Mouse (Mus musculus): ENCODE data around the gene Prkg1. TPM values are rescaled to one million over a fixed set of nuclear protein-coding genes. Genes with fewer than 3 reads are reported as not detected.
A peak's percentile ranks its signal among the peaks of the same experiment; 100 is the strongest.

Gene Prkg1
- polyA plus RNA-seq, 1 experiment from 2014 or later = 8.1 TPM

DNA sequence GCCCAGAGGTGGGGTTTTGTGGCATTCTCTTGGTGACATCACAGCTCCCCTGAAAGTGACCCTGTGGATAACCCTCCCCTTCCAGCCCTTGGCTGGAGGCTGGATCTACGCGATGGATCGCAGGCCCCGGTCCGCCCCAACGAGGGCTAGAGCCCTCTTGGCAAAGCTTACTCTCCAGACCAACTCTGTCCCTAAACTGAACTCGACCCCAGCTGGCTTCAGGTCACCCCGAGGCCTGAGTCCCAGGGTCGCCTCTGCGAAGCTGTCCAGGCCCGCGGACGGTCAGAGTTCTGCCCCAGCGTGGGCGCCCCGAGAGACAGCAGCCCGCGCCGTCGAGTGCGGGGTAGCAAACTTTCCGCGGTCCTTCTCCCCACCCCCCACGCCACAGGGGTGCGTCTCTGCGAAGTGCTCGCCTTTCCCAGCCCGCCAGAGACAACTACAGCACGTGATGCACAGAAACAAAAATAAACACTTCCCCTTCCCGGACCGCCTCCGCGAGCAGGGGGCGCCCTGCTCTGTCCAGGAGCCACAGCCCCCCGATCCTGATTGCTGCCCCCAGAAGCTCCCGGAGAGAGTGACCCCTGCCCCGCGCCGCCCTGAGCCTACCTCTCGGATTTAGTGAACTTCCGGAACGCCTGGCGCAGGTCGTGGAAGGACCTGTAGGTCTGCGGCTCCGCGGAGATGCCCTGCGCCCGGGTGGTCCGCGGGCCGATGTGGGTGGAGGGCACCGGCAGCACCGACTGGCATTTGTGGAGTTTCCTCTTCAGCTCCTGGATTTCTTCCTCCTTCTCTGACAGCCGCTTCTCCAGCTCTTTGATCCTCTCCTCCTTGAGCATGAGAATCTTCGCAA is 657 bp downstream of the Prkg1 start:
- Histone ChIP-seq H3K4me3 (replicated peaks) (peak overlapping the region; percentile 53), H3K4me1 (peaks cover 30% of the 10 kb centered on the region), H3K27ac (replicated peaks) (peak overlapping the region; percentile 60), H3K27me3 (replicated peaks) (peaks cover 18% of the 10 kb centered on the region), H3K9ac (replicated peaks) (peak overlapping the region; percentile 53), H3K36me3 (no peaks in the 10 kb centered on the region), H3K9me3 (replicated peaks) (no peaks in the 10 kb centered on the region), H3K4me2 (peak overlapping the region; percentile 97)
- ATAC-seq (ENCODE audit: low FRiP score) = peak; percentile 54
- WGBS = under 1% methylated on average over 56 of the region's 56 CpGs

DNA sequence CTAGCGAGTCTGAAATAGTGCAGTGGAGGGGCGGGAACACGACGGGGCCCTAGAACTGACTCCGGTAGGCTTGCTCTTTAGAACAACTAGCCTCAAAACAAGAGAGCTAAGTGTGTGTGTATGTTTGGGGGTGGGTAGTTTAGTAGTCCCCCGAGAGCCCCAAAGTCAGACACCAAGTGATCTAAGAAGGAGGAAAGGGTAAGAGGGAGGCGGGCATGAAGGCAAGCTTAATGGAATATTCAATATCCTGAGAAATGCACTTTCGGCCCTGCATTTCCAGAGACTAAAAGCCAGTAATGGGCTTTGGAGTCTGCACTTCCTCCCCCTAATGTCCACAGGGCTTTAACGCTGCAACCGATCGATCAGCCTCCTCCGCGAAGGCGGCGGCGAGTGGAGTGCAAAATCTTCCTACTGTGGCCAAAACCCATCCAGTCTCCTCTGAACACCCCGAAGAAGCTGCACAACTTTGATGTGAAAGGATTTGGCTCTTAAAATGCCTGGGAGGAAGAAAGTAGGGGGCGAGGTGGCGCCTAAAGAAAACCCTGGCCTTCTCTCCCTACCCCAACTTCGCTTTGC is 1.5 kb downstream of the Prkg1 start:
- Histone ChIP-seq H3K9ac (replicated peaks) (no peak overlapping the region; the same call in 1 of the 2 replicates), H3K4me2 (peak overlapping the region; percentile 97), H3K27ac (replicated peaks) (no peak overlapping the region), H3K4me1 (peaks cover 30% of the 10 kb centered on the region), H3K9me3 (replicated peaks) (no peaks in the 10 kb centered on the region), H3K27me3 (replicated peaks) (peaks cover 18% of the 10 kb centered on the region), H3K4me3 (replicated peaks) (peak overlapping the region; percentile 53), H3K36me3 (no peaks in the 10 kb centered on the region)
- no peak for ATAC-seq (ENCODE audit: low FRiP score)
- 9% methylated on average over 20 of the region's 20 CpGs for WGBS

DNA sequence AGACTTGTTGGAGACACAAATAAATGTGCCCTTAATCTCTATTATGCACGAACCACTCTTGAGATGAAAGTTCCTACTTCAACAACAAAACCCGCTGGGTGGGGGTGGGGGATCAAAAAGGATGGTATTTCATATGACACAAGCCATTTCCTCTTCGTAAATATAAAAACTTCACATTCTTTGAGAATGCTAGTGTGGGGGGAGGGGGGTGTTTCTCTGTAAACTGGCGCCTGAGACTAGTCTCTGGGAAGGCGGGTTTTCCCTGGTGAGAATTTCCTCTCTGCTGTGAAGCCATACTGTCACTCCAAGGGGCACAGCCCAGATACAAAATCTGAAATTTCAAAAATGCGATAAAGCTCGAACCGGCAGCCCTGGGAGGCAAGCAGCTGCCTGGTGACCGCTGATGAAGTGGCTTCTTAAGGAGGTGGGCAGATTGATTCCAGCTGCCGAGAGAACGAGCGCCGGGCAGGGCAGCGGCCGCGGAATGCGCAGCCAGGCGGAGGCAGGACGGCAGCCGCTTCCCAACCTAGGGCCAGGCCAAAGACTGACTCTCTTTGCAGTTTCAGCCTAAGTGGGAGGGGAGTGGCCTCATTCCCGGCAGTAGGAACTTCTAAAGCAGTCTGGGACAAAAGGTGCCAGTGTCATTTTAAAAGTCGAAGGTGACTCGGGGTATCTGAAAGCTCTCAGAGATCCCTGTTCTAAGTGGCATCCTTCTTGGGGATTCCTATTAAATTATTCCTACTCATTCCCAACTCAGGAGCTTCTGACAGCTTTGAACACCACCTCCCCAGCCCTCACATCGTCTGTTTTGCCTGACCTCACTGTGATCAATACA is 2.2 kb downstream of the Prkg1 start:
- no peak for ATAC-seq (ENCODE audit: low FRiP score)
- Histone ChIP-seq H3K9me3 (replicated peaks) (no peaks in the 10 kb centered on the region), H3K27me3 (replicated peaks) (peaks cover 18% of the 10 kb centered on the region), H3K4me3 (replicated peaks) (peak overlapping the region; percentile 53), H3K36me3 (no peaks in the 10 kb centered on the region), H3K9ac (replicated peaks) (peak overlapping the region; percentile 21; the same call in 1 of the 2 replicates), H3K27ac (replicated peaks) (peak overlapping the region; percentile 52; the same call in 1 of the 2 replicates), H3K4me1 (peaks cover 30% of the 10 kb centered on the region), H3K4me2 (peak overlapping the region; percentile 97)
- WGBS = under 1% methylated on average over 24 of the region's 24 CpGs

DNA sequence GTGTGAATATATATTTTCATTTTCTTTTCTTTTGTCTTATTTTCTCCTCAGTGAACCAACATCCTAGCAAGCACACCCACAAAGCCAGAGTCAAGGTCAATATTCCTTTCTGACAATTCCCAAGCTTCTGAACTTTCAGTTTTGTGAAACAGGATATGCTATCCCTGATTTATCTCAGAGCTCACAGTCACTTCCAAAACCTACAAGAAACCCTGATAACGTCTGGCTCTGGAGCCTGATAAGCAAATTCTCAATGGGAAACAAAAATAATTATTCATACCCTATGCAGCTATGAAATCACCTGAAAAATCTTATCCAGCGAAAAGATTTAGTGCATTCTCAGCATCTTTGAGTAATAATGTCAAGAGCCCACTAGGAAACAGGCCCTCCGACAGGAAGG is 5.0 kb downstream of the Prkg1 start:
- 77% methylated on average over 3 of the region's 3 CpGs for WGBS
- no peak for ATAC-seq (ENCODE audit: low FRiP score)
- Histone ChIP-seq H3K9ac (replicated peaks) (no peak overlapping the region), H3K4me2 (no peak overlapping the region), H3K27me3 (replicated peaks) (peaks cover 18% of the 10 kb centered on the region), H3K4me1 (peaks cover 31% of the 10 kb centered on the region), H3K4me3 (replicated peaks) (no peak overlapping the region), H3K9me3 (replicated peaks) (no peaks in the 10 kb centered on the region), H3K27ac (replicated peaks) (no peak overlapping the region), H3K36me3 (no peaks in the 10 kb centered on the region)

DNA sequence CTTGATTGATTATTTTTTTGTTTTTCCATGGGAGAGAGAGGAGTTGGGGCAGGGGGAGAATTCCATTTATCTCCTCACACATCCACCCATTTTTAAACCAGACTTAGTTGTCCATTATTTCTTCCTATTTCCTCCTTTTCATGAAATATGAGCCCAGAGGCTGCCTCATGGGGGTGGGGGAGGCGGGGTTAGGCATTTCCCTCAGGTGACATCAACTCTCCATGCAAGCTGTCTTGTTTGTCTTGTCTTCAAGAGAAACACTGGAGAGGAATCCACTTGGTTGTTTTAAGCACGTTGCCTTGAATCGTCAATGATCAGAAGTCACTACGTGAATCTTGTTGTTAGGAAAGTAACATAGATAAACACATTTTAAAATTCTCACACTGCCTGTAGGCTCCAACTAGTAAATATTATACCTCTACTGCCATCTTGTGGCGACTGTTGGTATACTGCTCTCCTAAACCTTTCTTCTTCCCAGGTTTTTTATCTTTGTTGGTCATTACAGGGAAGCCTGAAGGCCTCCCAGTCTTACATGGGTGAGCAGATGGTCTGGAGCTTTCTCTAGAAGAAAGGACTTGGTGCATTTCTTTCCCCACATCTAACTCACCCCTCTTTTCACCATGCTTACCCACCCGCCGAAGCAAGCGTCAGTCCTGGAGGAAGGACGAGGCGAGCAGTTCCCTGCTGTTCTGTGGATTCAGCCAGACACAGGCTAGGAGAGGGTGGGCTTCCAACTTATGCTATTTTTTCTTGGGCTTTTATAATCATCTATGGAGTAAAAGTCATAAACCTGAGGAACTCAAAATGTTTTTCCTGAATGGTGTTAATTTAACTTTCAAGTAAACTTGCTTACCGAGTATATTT is 8.7 kb downstream of the Prkg1 start:
- peak overlapping the region; percentile 33 for H3K4me2 ChIP-seq
- no peak overlapping the region for H3K27ac ChIP-seq (replicated peaks)
- H3K9ac ChIP-seq (replicated peaks) = no peak overlapping the region
- peaks cover 3% of the 10 kb centered on the region for H3K4me1 ChIP-seq
- no peak overlapping the region for H3K4me3 ChIP-seq (replicated peaks)
- ATAC-seq (ENCODE audit: low FRiP score) = peak; percentile 66; the same call in 1 of the 2 replicates
- peaks cover 6% of the 10 kb centered on the region; the same call in 1 of the 2 replicates for H3K27me3 ChIP-seq (replicated peaks)
- no peaks in the 10 kb centered on the region for H3K9me3 ChIP-seq (replicated peaks)
- H3K36me3 ChIP-seq = no peaks in the 10 kb centered on the region
- WGBS = 42% methylated on average over 11 of the region's 11 CpGs

DNA sequence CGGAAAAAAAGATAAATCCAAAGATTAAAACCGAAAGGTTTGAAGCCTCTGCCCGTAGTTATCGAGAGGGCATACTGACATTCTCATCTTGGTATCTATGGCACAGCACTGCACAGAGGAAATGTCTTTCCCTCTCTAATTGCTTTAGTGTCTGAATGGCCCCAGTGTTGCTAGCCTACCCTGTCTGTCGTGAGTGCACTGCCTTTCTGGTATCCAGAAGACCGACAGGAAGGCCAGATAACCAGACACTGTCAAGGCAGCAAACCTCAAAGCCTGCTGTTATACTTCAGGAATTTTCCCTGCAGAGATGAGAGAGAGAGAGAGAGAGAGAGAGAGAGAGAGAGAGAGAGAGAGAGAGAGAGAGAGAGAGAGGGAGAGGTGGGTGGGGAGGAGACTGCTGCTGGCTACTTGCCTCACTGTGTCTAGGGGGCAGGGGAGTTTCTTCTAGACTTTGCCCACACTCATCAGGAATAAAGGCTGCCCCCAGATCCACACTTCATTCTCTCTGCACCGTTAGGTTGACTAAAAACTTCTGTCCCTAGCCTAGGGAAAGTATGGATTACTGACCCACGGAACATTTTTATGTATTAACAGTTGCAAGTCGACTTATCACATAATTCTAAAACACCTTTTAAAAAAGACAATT is 10.1 kb downstream of the Prkg1 start:
- Histone ChIP-seq H3K27me3 (replicated peaks) (no peaks in the 10 kb centered on the region), H3K9me3 (replicated peaks) (no peaks in the 10 kb centered on the region), H3K4me1 (peaks cover 3% of the 10 kb centered on the region), H3K36me3 (no peaks in the 10 kb centered on the region), H3K4me2 (no peak overlapping the region), H3K27ac (replicated peaks) (no peak overlapping the region), H3K9ac (replicated peaks) (no peak overlapping the region), H3K4me3 (replicated peaks) (no peak overlapping the region)
- WGBS = 52% methylated on average over 9 of the region's 9 CpGs
- no peak for ATAC-seq (ENCODE audit: low FRiP score)

DNA sequence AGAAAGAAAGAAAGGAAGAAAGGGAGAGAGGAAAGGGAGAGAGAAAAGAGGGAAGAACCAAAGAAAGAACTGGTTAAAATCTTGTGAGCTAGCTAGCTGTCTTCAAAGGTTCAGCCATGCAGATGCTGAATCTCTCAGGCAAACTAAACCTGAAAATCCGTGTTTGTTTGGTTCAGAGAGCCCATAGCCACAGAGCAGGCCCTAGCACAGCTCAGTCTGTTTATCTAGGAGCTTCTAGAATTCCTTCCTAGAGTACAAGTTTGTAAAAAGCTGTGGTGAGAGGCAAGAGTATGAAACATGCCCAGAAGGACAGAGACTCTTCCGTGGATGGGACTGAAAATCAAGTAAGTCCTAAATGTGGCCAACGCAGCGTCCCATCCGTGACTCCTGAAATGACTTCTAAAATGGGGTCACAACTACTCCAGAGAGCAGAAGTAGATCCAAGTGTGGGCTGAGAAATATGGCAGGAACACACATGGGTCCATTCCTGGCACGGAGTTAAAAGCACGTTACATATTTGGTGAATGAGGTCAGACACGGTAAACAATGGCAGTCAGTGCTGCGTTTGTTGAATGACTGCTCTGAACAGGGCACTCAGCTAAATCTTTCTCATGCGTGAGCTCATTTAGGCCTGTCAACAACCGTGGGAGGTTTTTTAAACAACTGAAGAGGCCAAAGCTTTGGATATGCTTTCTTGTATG is 13.7 kb downstream of the Prkg1 start:
- Histone ChIP-seq H3K9me3 (replicated peaks) (no peaks in the 10 kb centered on the region), H3K4me3 (replicated peaks) (no peak overlapping the region), H3K4me2 (no peak overlapping the region), H3K9ac (replicated peaks) (no peak overlapping the region), H3K27me3 (replicated peaks) (no peaks in the 10 kb centered on the region), H3K4me1 (peaks cover 3% of the 10 kb centered on the region), H3K36me3 (no peaks in the 10 kb centered on the region), H3K27ac (replicated peaks) (no peak overlapping the region)
- 67% methylated on average over 11 of the region's 11 CpGs for WGBS
- no peak for ATAC-seq (ENCODE audit: low FRiP score)

DNA sequence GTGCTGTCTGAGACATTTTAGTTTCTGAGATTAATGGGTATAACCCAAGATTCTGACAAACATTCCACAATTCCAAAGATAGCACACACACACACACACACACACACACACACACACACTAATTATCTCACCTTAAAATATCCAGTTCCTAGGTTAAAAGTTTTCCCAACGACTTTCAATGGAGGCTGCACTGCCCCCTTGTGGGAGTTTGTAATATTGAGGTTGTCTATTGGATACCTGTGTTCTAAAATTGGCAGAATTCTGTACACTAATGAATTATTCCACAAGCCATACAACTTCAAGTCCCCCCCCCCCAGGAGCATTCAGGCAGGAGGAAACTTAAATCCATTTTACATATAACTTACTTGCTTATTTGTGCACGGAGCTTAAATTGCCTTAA is 18.2 kb downstream of the Prkg1 start:
- Histone ChIP-seq H3K4me1 (no peaks in the 10 kb centered on the region), H3K27ac (replicated peaks) (no peak overlapping the region), H3K9ac (replicated peaks) (no peak overlapping the region), H3K36me3 (no peaks in the 10 kb centered on the region), H3K9me3 (replicated peaks) (no peaks in the 10 kb centered on the region), H3K4me2 (no peak overlapping the region), H3K4me3 (replicated peaks) (no peak overlapping the region), H3K27me3 (replicated peaks) (no peaks in the 10 kb centered on the region)
- 14% methylated on average over 2 of the region's 2 CpGs for WGBS
- ATAC-seq (ENCODE audit: low FRiP score) = no peak

DNA sequence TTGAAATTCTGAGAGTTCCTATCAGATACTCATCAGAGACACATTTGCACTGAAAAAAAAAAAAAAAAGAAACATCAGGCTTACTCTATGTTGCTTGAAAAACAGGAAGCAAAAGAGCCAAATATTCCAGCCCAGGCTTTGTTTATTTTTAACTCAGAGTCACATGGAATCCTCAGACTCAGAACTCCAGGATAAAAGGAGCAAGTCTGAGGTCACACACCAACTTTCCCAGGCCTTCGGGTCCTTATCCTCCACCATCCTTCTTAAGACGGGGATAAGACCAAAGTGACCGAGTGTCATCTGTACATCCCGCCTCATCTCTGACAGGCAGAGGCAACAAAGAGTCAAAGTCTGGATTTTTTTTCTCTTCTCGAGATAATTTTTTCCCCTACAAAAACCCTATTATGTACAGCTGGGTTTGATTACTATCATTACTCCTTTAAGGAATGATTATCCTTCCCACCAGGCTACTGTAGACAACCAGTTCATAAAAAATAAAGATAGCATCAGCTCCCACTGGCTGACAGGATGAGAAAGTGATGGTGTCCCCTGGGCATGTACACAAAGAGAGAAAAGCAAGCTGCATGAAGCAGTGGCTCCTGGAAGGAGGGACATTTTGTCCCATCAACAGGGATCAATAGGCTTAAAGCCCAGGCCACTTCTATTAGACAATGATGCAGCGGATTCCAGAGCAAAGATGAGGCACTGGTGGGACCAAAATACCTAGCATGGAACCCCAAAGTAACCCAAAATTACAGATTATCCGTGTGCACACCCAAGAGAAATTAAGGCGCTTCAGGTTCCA is 21.4 kb downstream of the Prkg1 start:
- Histone ChIP-seq H3K27ac (replicated peaks) (no peak overlapping the region), H3K4me3 (replicated peaks) (no peak overlapping the region), H3K4me1 (no peaks in the 10 kb centered on the region), H3K4me2 (no peak overlapping the region), H3K9ac (replicated peaks) (no peak overlapping the region), H3K9me3 (replicated peaks) (no peaks in the 10 kb centered on the region), H3K27me3 (replicated peaks) (no peaks in the 10 kb centered on the region), H3K36me3 (no peaks in the 10 kb centered on the region)
- 76% methylated on average over 8 of the region's 8 CpGs for WGBS
- ATAC-seq (ENCODE audit: low FRiP score) = no peak

DNA sequence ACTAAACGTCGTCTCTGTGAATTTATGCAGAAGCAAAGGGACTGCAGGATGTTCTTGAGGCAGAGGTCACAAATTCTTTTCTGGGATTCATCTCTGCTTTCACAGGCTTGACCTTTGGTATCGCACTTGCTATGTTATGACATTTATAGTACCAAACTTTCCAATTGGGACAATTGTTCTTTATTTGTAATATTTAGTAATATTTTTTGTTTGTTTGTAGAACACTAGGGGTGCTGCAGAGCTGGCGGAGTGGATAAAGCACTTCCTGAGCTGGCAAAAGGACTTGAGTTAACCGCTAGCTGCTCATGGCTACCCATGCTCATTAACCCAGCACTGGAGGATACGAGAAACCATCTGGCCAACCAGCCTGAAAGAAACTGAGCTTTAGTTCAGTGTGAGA is 49.9 kb downstream of the Prkg1 start:
- no peak overlapping the region for H3K27ac ChIP-seq (replicated peaks)
- H3K36me3 ChIP-seq = no peaks in the 10 kb centered on the region
- H3K27me3 ChIP-seq (replicated peaks) = no peaks in the 10 kb centered on the region
- 85% methylated on average over 6 of the region's 6 CpGs for WGBS
- no peak for ATAC-seq (ENCODE audit: low FRiP score)
- no peak overlapping the region for H3K4me2 ChIP-seq
- no peaks in the 10 kb centered on the region for H3K4me1 ChIP-seq
- no peak overlapping the region for H3K9ac ChIP-seq (replicated peaks)
- H3K4me3 ChIP-seq (replicated peaks) = no peak overlapping the region
- no peaks in the 10 kb centered on the region for H3K9me3 ChIP-seq (replicated peaks)
